Mouse (Mus musculus): ENCODE data around the gene Slc16a10.
A peak's percentile ranks its signal among the peaks of the same experiment; 100 is the strongest.
"Not testable (repeated sequence)": the region's sequence is repeated elsewhere in the genome, so short reads cannot be mapped to it uniquely, and the experiment has no call there.

The Slc16a10 gene

DNA sequence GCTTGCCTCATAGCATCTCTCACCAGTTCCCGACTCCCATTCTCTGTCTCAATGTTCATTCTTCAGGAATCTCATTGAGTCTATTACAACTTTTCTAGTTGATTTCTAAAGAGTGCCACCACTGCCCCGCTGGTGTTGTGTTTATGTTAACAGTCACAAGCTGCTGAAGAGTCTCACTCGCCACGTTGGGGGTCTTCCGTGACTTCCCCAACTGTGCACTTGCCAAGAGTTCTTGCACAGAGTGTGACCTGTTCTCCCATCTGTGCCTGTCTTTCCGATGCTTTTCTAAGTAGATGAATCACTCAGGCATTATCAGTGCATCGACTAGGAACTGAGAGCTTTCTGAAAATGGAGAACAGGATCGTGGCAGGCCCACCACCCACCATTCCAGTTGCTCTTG, 114.0 kb downstream of the Slc16a10 start:
- no peak for DNase-seq (ENCODE audit: low read depth, low spot score)

- DNase-seq (ENCODE audit: low read depth, low spot score) = no peak
These were observed 115.5 kb downstream of the Slc16a10 start for GRCm38 (mm10) chr10:40026546-40026945.

DNA sequence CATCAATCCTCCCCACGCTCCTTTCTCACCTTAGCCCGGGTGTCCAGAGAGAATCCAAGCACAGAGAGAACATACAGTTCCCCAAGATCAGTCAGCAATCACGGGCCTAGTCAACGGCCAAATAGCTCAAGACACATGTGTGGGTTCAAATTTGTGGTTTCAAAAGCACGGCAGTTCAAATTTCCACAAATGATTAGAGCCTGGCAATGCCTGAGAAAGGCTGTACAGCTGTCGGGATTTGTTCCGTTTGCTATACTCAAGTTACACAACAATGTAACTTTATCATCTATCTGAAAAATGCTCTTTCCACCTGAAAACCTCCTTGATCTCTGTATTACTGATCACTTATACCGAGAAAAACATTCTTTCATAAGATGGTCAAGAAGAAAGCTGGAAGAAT, 116.5 kb downstream of the Slc16a10 start:
- no peak for DNase-seq (ENCODE audit: low read depth, low spot score)

DNA sequence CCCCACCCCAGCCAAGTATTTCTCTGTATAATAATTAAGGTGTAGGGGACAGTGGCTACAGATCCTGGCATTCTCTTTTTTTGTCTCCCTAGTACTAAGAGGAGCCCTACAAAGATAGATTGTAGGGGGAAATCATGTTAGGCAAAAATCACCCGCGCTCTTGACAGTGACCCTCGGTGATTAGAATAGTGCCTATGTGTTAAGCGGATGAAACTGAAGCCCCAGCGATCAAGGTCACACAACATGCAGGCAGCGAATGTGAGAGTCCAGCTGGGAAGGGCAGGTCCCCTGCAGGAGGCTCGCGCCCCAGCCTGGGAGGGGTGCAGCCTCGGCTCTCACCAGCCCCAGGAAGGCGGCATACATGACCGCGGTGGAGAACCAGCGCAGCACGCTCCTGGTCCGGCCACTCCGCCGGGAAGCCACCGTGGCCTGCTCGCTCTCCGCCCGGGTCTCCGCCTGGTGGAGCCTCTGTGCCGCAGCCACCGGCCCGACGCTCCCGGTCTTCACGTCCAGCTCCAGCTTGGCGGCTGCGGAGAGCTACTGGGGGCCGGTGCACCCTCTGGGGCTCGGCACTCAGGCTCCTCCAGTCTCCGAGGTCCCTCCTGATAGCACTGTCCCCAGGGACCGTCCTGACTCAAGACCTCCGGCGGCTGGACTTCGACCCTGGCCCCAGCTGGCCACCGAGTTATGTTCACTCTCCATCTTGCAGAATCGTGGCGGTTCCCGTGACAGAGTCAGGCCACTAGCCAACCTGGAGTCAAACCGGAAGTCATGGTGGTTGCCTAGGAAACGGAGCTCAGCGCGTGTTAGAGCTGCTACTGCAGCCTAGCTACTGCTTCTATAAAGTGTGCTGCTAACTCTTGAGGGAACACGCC, 117.3 kb downstream of the Slc16a10 start, which contains the start of gene Mfsd4b1:
Gene Mfsd4b1 (minus strand): TSS at position 715 of the 875 bp plus-strand sequence.
- peak; percentile 92 for DNase-seq (ENCODE audit: low read depth, low spot score)

DNA sequence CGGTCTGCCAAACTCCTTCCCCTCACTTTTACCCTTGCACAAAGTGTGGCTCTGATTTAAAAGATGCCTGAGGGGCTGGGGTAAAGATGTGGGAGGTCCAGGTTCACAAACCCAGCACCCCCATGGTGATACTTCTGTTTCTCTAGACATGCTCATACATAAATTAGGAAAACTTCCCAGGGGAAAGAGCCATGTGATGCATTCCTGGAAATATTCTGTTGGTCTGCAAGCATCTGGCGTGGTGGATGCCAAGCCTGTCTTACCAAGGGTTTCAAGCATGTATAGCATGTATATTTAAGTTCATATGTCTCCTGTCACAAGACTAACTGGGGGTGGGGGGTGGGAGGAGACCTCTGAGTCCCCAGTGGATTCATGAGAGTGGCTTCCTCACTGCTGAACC, 121.7 kb downstream of the Slc16a10 start:
- no peak for DNase-seq (ENCODE audit: low read depth, low spot score)

- DNase-seq (ENCODE audit: low read depth, low spot score) = no peak
These were observed 122.6 kb downstream of the Slc16a10 start for GRCm38 (mm10) chr10:40019492-40019891.

GRCm38 (mm10) chr10:40018261-40018860, 123.7 kb downstream of the Slc16a10 start:
- DNase-seq (ENCODE audit: low read depth, low spot score) = no peak

DNA sequence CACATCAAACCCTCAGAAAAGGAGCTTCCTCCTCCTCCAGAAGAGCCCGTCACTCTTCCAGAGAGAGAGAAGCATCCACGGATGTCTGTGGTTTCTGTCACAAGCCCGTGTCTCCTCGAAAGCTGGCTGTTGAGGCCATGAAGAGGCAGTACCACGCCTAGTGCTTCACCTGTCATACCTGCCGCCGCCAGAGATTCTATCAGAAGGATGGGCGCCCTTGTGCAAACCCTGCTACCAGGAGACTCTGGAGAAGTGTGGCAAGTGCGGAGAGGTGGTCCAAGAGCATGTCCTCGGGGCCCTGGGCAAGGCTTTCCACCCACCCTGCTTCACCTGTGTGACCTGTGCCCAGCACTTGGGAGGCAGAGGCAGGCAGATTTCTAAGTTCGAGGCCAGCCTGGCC, 132.5 kb downstream of the Slc16a10 start:
- no peak for DNase-seq (ENCODE audit: low read depth, low spot score)

GRCm38 (mm10) chr10:40008847-40009246, 133.2 kb downstream of the Slc16a10 start:
- DNase-seq (ENCODE audit: low read depth, low spot score) = not testable (repeated sequence)

DNA sequence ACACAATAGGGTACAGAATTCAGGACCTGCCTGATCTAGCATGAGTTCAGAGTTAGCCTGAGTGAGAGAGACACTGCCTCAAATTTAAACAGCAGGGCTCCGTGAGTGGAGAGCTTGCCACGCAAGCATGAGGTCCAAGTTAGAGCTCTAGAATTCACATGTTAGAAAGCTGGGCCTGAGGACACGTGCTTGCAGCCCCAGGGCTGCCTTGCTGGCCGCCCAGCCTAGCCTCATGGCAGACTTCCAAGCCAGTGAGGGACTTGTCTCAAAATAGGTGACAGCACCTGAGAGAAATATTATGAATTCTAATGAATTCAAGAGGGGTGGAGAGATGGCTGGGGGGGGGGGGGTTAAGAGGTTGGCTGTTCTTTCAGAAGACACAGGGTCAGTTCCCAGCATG, 134.1 kb downstream of the Slc16a10 start:
- DNase-seq (ENCODE audit: low read depth, low spot score) = no peak

GRCm38 (mm10) chr10:40006963-40007362, 135.1 kb downstream of the Slc16a10 start:
- DNase-seq (ENCODE audit: low read depth, low spot score) = peak; percentile 51

DNA sequence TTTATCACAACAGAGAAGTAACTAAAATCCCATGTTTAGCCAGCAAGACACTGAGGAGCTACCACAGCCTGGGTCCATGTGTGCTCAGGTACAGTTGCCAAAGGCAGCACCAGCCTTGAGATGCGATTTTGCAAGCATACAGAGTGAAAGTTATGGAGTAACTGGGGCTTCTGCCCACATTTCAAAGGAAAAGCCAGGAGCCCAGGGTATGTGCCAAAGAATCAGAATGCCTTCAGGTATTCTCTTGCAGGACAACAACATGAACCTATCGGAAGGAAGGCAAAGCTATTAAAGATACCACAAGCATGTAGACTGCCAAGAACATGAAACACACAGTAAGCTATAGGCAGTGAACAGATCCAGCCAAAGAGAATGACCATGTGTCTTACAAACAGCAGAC, 141.3 kb downstream of the Slc16a10 start:
- DNase-seq (ENCODE audit: low read depth, low spot score) = no peak

DNA sequence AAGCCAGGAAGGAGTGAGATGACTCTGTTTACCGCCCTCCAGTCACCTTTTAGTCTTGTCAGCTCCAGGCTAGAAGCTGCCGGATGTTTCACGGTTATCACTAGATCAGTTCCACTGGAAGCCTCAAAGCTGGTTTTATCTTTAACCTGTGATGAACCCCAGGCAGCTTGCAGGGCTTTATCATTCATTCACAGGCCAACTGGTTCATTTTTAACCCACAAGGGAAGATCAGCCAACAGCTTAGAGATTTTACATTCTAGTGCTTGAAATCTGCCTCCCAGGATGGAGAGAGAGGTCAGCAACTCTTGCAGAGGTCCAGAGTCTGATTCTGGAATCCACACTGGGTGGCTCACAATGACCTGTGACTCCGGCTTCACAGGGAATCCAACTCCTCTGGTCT, 150.9 kb downstream of the Slc16a10 start:
- no peak for DNase-seq (ENCODE audit: low read depth, low spot score)

DNA sequence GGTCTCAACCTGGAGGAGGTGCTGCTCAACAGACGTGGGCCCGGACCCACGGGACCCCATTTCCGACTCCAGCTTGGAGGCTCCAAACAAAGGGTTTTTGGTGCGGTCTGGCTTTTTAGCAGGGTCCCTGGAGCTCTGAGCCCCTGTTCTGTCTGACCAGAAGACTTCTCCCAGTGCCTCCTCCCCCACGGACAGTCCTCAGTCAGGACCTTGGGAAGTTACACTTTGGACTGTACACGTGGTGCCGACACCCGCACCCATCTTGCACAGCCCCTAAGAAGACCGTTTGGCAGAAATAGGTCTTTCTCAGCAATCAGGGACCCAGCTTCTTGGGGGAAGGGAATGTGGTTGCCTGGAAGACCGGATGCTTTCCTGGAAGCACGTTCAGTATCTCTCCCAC, 155.6 kb downstream of the Slc16a10 start, which contains the start of gene Mfsd4b5:
Gene Mfsd4b5 (minus strand): TSS at position 181 of the 400 bp plus-strand sequence.
- no peak for DNase-seq (ENCODE audit: low read depth, low spot score)

Data from R1 (cell line).